Mouse (Mus musculus) olfactory bulb, adult 2 months (tissue): ENCODE data around the gene Pcbp1.

Experiments
- CTCF ChIP-seq: fragments of 200-500 bp; IDR thresholded peaks from 2 replicates; pipeline ENCODE4 v1.5.1; 2012; ENCODE audit warnings: low read depth, mild to moderate bottlenecking, low read length, moderate library complexity; ENCODE audit not compliant: insufficient read depth
- POLR2A ChIP-seq: fragments of 200-500 bp; IDR thresholded peaks from 2 replicates; pipeline ENCODE4 v1.6.1; 2012; ENCODE audit warnings: mild to moderate bottlenecking, low read depth, low read length, moderate library complexity; ENCODE audit not compliant: insufficient read depth

DNA sequence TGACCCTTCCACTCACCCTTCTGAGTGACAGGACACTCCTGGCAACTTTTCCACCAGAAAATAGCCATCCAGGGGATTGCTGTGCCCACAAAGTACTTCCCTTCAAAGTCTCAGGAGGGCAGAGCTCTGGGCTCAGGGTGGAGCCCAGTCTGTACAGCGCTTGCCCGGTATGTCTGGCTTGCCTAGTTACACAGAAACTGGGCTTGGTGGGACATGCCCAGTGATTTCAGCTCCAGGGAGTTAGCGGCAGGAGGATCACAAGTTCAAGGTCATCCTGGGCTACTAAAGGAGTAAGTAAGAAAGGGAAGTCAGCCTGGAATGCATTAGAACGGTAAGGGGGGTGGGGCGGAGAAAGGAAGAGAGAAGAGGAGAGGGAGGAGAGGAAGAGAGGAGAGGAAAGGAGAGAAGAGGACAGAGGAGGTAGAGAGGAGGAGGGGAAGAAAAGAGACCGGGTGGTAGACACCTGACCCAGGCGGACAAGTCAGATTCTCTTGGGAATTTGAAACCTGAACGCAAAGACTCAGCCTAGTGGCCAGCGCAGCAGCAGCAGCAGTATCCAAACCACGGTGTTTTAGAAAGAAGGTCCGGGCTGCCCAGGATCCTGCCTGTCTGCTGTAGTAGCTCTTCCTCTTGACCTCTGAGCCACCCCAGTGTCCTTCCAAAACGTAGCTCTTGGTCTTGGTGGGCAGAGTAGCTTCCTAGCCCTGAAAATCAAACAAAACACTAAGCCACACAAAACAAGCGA lies 28.9 kb downstream of the Pcbp1 start:
- TF ChIP-seq POLR2A (no peak), CTCF (no peak)
